Mouse (Mus musculus) right cerebral cortex, postnatal 14 days (tissue): ENCODE results near the gene Phf1.
"Not testable (repeated sequence)": the region's sequence is repeated elsewhere in the genome, so short reads cannot be mapped to it uniquely, and the experiment has no call there.

ENCODE experiments used
- DNase-seq: peaks from one replicate; pipeline ENCODE4 v3.0.0; 2022

Gene Phf1

DNA sequence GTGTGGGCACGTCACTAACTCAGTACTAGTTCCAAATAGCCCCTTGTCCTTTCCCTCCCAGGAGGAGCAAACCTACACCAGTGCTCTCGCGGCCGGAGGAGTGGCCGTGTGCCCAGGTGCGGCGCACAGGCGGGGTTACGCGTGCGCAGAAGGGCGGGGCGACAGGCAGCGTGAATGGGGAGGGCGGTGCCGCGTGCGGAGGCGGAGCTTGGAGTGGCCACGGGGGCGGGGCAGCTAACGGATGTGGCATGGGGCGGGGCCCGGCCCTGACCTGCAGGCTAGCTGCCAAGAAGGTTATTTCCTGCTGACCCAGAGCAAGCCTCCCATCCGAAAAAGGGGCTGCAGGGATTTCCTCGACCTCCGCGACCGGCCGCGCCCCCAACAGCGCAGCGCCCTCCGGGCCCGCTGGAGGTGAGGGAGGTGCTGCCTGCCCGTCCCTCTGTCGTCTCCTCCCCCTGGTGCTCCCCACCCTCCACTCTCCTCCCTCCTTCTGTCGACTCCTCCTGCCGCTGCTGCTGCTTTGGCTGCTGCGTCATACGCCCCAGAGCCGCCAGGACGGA is at the start of gene Phf1:
TSS of gene Phf1 (plus strand) at position 214 of the 560 bp plus-strand sequence.
- peak; percentile 96 for DNase-seq

GRCm38 (mm10) chr17:26883585-26883984 is 49.3 kb upstream of the Phf1 start:
- no peak for DNase-seq

GRCm38 (mm10) chr17:26884995-26885926 is 47.6 kb upstream of the Phf1 start:
- peak; percentile 61 for DNase-seq

- peak; percentile 84 for DNase-seq
These were observed 46.7 kb upstream of the Phf1 start for GRCm38 (mm10) chr17:26886047-26886749.

GRCm38 (mm10) chr17:26887926-26888325 is 44.9 kb upstream of the Phf1 start:
- no peak for DNase-seq

- no peak for DNase-seq
These were observed 40.0 kb upstream of the Phf1 start for GRCm38 (mm10) chr17:26892635-26893375.

GRCm38 (mm10) chr17:26893492-26893891 is 39.4 kb upstream of the Phf1 start:
- no peak for DNase-seq

GRCm38 (mm10) chr17:26894342-26894741 is 38.5 kb upstream of the Phf1 start:
- DNase-seq = no peak

DNA sequence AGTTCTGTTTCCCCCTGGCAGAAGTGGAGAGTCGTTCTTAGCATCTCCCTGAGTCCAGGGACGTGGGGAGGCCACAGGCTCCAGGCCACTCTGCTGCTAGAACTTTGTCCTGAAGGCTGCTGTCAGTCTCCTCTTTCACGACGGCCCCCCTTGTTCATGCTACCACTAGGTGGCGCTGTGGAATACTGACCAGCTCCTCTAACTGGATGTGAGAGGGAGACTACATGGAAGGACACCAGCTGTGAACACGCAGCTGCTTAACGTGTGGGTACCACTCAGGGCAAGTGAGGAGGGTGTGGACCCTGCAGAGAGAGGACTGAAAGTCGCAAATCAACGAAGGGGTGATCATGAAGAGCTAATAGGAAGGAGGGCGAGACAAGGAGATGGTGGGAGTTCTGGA is 37.3 kb upstream of the Phf1 start:
- DNase-seq = peak; percentile 65

- DNase-seq = no peak
These were observed 31.9 kb upstream of the Phf1 start for GRCm38 (mm10) chr17:26900916-26901315.

DNA sequence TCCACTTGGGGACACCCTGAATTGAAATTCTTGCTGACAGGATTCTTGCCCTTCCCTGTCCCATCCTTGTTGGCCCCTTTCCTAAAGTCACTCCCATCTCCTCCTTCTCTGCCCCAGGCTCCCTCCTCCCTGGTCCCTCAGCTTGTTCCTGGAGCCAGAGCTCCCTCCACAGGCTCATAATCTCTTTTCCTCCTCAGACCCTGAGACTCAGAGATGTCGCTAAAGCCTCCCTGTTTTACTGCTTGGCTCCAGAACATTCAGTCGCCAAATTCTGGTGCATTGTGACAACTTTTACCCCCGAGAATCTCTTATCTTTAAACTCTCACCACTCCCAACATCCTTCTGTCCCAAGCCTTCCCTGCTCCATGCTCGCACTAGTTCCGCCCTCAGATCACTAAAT is 28.5 kb upstream of the Phf1 start:
- DNase-seq = no peak

DNA sequence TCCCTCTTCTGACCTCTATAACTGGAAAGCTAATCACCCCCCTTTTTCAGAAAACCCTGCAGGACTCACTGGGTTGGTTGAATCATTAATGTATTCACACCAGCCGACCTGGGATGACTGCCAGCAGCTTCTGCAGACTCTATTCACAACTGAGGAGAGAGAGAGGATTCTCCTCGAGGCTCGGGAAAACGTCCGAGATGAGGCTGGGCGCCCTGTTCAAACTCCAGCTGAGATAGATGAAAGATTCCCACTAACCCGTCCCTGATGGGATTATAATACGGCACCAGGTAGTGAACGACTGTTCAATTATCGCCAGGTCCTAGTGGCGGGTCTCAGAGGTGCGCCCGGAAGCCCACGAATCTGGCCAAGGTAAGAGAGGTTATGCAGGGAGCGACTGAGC is 25.3 kb upstream of the Phf1 start:
- not testable (repeated sequence) for DNase-seq

DNA sequence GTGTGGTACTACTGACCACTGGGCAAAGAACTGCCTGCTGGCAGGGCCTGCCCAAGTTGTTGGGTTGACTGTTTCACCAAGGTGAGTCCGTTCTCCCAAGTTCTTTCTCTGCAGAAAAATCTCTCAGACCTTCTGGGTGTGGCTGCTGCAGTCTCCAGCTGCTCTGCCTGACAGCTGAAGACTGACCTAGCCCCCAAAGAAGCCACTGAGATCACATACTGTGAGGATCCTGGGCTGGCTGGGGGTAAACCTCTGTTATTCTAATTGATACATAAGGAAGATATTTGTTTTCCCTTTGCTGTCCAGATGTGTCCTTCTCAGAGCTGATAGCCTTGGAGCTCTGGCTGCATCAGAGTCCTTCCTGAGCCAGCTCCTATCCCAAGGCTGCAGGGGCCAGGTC is 17.6 kb upstream of the Phf1 start:
- DNase-seq = no peak

DNA sequence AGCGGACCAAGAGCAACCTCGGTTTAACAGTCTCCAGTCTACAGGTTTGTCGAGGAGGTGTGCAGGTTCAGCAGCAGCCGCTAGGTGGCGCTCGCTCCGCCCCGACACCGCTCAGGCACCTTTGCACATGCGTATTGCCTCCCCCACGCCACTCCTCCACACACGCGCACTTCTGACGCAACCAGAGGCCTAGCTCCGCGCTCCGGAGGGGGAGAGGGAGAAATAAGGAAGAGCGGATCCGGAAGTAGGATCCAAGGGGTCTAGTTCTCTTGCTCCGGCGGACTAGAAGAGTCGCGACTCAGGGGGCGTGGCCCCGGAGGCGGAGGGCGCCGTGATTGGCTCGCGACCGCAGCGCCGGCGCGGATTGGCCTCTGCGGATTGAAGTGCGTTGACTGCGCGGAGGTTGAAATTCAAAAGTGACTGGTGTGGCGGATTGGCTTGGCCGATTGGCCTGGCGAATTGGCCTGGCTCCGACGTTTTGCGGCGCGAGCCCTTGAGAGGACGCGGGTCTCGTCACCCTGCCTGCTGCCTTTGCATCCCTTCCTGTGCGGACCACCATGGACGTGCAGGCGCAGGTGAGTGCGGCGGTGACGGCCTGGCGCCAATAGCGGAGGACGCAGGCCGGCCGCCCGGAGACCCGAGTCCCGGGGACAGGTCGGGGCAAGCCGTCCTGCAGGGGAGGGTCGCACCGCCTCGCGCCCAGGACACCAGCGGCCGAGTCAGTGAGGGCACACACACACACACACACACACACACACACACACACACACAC is 16.0 kb upstream of the Phf1 start, which contains the start of gene Kifc5b:
TSS of gene Kifc5b (plus strand) at position 381 of the 772 bp plus-strand sequence.
- DNase-seq = peak; percentile 100

GRCm38 (mm10) chr17:26917560-26917959 is 15.3 kb upstream of the Phf1 start:
- not testable (repeated sequence) for DNase-seq

GRCm38 (mm10) chr17:26918343-26918742 is 14.5 kb upstream of the Phf1 start:
- DNase-seq = no peak

- not testable (repeated sequence) for DNase-seq
These were observed 13.3 kb upstream of the Phf1 start for GRCm38 (mm10) chr17:26919516-26919915.

- not testable (repeated sequence) for DNase-seq
These were observed 10.5 kb upstream of the Phf1 start for GRCm38 (mm10) chr17:26922368-26922767.

- not testable (repeated sequence) for DNase-seq
These were observed 7.4 kb upstream of the Phf1 start for GRCm38 (mm10) chr17:26925414-26925813.

DNA sequence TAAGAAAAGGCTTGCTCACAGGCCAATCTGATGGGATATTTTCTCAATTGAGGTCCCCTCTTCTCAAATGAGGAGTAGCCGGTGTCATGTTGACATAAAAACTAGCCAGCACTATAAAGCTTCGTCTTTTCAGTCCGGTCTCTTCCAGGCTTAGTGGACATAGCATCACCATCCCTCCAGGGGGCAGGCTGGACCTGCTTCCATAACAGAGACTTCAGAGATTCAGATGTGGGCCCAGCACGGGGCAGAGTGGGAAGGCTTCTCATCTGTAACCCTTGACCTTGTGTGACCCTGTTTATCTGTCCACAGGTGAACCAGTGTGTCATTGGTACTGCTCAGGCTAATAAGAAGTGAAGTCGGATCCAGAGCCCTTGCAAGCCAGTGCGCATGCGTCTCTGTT is 1.1 kb upstream of the Phf1 start:
- DNase-seq = not testable (repeated sequence)

GRCm38 (mm10) chr17:26933419-26933818 is 567 bp downstream of the Phf1 start:
- peak; percentile 8 for DNase-seq
